Mouse (Mus musculus): ENCODE results near the gene Tectb. TPM values are rescaled to one million over a fixed set of nuclear protein-coding genes. Genes with fewer than 3 reads are reported as not detected.

Gene Tectb
- polyA plus RNA-seq, 2 experiments = 0.01 to 0.23 TPM

- WGBS (ENCODE audit: insufficient replicate concordance) = 41% methylated on average over 4 of the region's 4 CpGs
- TF ChIP-seq CTCF (IDR thresholded peaks at IDR 0.05; ENCODE audit: low read depth) = no peak
- no peak for TF ChIP-seq EP300 (IDR thresholded peaks at IDR 0.05; ENCODE audit: low read depth)
- DNase-seq (ENCODE audit: low read depth in 3 of 3, low spot score in 3 of 3) = no peak
- Histone ChIP-seq H3K4me2 (ENCODE audit: low read depth) (no peak overlapping the region), H3K9ac (replicated peaks) (no peak overlapping the region), H3K9me3 (ENCODE audit: control insufficient read depth, low read length) (no peaks in the 10 kb centered on the region), H3K36me3 (replicated peaks; ENCODE audit: control insufficient read depth, insufficient read depth, low read depth) (no peaks in the 10 kb centered on the region), H3K4me3 (ENCODE audit: insufficient read depth in 1 of 2, low read depth in 2 of 2, low read length in 2 of 2) (no peak overlapping the region), H3K27ac (no peak overlapping the region), H3K4me1 (replicated peaks; ENCODE audit: control insufficient read depth in 2 of 2, insufficient read depth in 2 of 2, low read length in 1 of 2) (peaks cover 0 to 19% of the 10 kb centered on the region in 2 experiments; a peak in 2 of 4 replicates), H3K27me3 (ENCODE audit: control insufficient read depth, insufficient read depth, low read length) (no peaks in the 10 kb centered on the region)
- no peak for ATAC-seq (ENCODE audit: insufficient read depth)
Measured at GRCm38 (mm10) chr19:55136693-55137427, 43.7 kb upstream of the Tectb start.

GRCm38 (mm10) chr19:55137884-55138283, 42.6 kb upstream of the Tectb start:
- H3K36me3 ChIP-seq (replicated peaks; ENCODE audit: control insufficient read depth, insufficient read depth, low read depth) = no peaks in the 10 kb centered on the region
- no peak overlapping the region for H3K27ac ChIP-seq
- H3K4me1 ChIP-seq (replicated peaks; ENCODE audit: control insufficient read depth in 2 of 2, insufficient read depth in 2 of 2, low read length in 1 of 2) = peaks cover 0 to 16% of the 10 kb centered on the region in 2 experiments; a peak in 2 of 4 replicates
- no peaks in the 10 kb centered on the region for H3K9me3 ChIP-seq (ENCODE audit: control insufficient read depth, low read length)
- no peak overlapping the region for H3K4me2 ChIP-seq (ENCODE audit: low read depth)
- no peak overlapping the region for H3K4me3 ChIP-seq (ENCODE audit: insufficient read depth in 1 of 2, low read depth in 2 of 2, low read length in 2 of 2)
- DNase-seq (ENCODE audit: low read depth in 3 of 3, low spot score in 3 of 3) = no peak
- no peak overlapping the region for H3K9ac ChIP-seq (replicated peaks)
- 37% methylated on average over 7 of the region's 7 CpGs for WGBS (ENCODE audit: insufficient replicate concordance)
- ATAC-seq (ENCODE audit: insufficient read depth) = no peak
- TF ChIP-seq CTCF (IDR thresholded peaks at IDR 0.05; ENCODE audit: low read depth) (no peak), EP300 (IDR thresholded peaks at IDR 0.05; ENCODE audit: low read depth) (no peak)
- no peaks in the 10 kb centered on the region for H3K27me3 ChIP-seq (ENCODE audit: control insufficient read depth, insufficient read depth, low read length)

DNA sequence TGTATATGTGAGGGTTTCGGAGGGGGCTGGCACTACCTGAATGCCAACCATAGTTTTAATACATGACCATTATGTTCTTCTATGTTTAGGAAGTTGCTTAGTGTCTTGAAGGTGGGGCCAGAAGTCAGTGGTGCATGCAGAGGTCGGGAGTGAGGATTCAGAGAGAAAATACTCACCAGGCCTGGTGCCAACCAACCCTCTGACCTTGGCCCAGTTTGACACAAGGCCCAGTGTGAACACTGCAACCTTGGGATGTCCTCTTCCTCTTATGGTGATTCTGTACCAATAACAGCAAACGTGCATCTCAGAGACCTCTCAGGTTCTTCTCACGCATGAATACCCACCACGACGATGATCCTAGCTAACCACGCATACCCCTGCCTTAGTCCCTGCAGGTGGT, 42.0 kb upstream of the Tectb start:
- DNase-seq (ENCODE audit: low read depth in 3 of 3, low spot score in 3 of 3) = no peak
- WGBS (ENCODE audit: insufficient replicate concordance) = 64% methylated on average over 7 of the region's 7 CpGs

DNA sequence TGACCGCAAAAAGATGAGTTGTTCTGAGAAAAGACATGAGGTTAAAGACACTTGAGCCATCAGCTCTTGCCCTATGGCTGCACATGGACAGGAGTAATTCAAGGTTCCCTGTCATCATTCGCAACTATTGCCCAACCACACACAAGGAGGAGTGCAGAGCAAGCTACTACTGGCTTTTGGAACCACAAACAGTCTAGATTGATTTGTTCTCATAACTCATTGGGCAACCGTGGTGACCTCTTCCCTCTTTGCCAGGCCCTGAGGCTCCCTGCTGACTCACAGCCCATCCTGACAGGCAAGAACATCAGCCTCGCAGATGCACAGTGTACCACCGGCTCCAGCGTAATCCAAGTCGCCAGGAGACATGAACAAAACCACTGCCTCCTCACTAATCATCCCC, 41.2 kb upstream of the Tectb start:
- peak in 1 of 3 experiments; percentile 12 for DNase-seq (ENCODE audit: low read depth in 3 of 3, low spot score in 3 of 3)
- Histone ChIP-seq H3K9ac (replicated peaks) (no peak overlapping the region), H3K36me3 (replicated peaks; ENCODE audit: control insufficient read depth, insufficient read depth, low read depth) (no peaks in the 10 kb centered on the region), H3K27me3 (ENCODE audit: control insufficient read depth, insufficient read depth, low read length) (no peaks in the 10 kb centered on the region), H3K27ac (no peak overlapping the region), H3K9me3 (ENCODE audit: control insufficient read depth, low read length) (no peaks in the 10 kb centered on the region), H3K4me1 (replicated peaks; ENCODE audit: control insufficient read depth in 2 of 2, insufficient read depth in 2 of 2, low read length in 1 of 2) (peaks cover 0 to 16% of the 10 kb centered on the region in 2 experiments; a peak in 2 of 4 replicates), H3K4me3 (ENCODE audit: insufficient read depth in 1 of 2, low read depth in 2 of 2, low read length in 2 of 2) (no peak overlapping the region), H3K4me2 (ENCODE audit: low read depth) (no peak overlapping the region)
- ATAC-seq (ENCODE audit: insufficient read depth) = peak; percentile 52; the same call in 1 of the 2 replicates
- WGBS (ENCODE audit: insufficient replicate concordance) = 44% methylated on average over 7 of the region's 7 CpGs
- TF ChIP-seq CTCF (IDR thresholded peaks at IDR 0.05; ENCODE audit: low read depth) (no peak), EP300 (IDR thresholded peaks at IDR 0.05; ENCODE audit: low read depth) (no peak)

More for the DNA sequence above, 42.0 kb upstream of the Tectb start:
- Histone ChIP-seq H3K36me3 (replicated peaks; ENCODE audit: control insufficient read depth, insufficient read depth, low read depth) (no peaks in the 10 kb centered on the region), H3K27me3 (ENCODE audit: control insufficient read depth, insufficient read depth, low read length) (no peaks in the 10 kb centered on the region), H3K9me3 (ENCODE audit: control insufficient read depth, low read length) (no peaks in the 10 kb centered on the region), H3K27ac (no peak overlapping the region), H3K4me3 (ENCODE audit: insufficient read depth in 1 of 2, low read depth in 2 of 2, low read length in 2 of 2) (no peak overlapping the region), H3K4me1 (replicated peaks; ENCODE audit: control insufficient read depth in 2 of 2, insufficient read depth in 2 of 2, low read length in 1 of 2) (peaks cover 0 to 16% of the 10 kb centered on the region in 2 experiments; a peak in 2 of 4 replicates), H3K9ac (replicated peaks) (no peak overlapping the region), H3K4me2 (ENCODE audit: low read depth) (no peak overlapping the region)
- no peak for TF ChIP-seq CTCF (IDR thresholded peaks at IDR 0.05; ENCODE audit: low read depth)
- no peak for TF ChIP-seq EP300 (IDR thresholded peaks at IDR 0.05; ENCODE audit: low read depth)
- no peak for ATAC-seq (ENCODE audit: insufficient read depth)

DNA sequence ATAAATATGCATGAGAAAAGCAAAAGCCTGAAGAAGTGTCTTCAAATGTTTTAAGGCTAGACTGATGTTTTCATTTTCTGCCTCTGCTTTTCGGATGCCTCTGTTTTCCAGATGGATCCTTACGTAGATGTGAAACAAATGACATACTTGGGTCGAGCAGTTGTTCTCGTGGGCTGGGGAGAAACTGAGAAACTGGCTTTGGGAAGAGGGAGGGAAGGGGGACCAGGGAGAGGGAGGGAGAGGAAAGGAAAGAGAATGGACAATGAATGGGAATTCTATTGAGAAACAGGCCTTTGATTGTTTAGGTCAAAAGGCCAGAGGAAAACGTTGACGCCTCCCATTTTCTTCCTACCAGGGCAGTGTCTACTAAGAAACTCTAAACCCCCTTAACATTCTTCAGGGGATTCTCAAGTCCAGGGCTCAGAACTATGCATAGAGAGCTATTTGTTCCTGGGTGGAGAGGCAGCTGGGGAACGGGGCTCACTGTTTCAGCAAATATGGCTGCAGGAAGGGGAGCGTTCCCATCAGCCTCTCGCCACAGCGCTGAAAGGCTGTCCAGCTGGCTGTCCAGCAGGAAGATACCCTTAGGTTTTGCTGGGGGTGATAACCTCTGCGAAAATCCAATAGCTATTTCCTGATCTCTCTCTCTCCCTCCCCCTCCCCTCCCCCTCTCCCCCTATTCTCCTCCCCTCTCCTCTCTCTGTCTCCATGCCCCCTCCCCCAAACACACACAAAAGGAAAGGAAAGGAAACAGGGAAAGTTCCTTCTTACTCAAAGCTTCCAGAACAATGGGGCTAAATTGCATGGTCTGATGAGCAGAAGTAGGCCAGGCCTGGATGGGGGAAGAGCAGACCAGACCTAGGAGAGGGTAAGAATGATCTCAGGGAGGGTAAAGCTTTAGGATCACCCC, 36.9 kb upstream of the Tectb start:
- Histone ChIP-seq H3K27ac (no peak overlapping the region), H3K27me3 (ENCODE audit: control insufficient read depth, insufficient read depth, low read length) (no peaks in the 10 kb centered on the region), H3K4me1 (replicated peaks; ENCODE audit: control insufficient read depth in 2 of 2, insufficient read depth in 2 of 2, low read length in 1 of 2) (peaks cover 0 to 13% of the 10 kb centered on the region in 2 experiments; a peak in 1 of 4 replicates), H3K4me2 (ENCODE audit: low read depth) (no peak overlapping the region), H3K4me3 (ENCODE audit: insufficient read depth in 1 of 2, low read depth in 2 of 2, low read length in 2 of 2) (no peak overlapping the region), H3K36me3 (replicated peaks; ENCODE audit: control insufficient read depth, insufficient read depth, low read depth) (no peaks in the 10 kb centered on the region), H3K9me3 (ENCODE audit: control insufficient read depth, low read length) (no peaks in the 10 kb centered on the region), H3K9ac (replicated peaks) (no peak overlapping the region)
- ATAC-seq (ENCODE audit: insufficient read depth) = no peak
- WGBS (ENCODE audit: insufficient replicate concordance) = 32% methylated on average over 11 of the region's 11 CpGs
- DNase-seq (ENCODE audit: low read depth in 3 of 3, low spot score in 3 of 3) = no peak
- TF ChIP-seq CTCF (IDR thresholded peaks at IDR 0.05; ENCODE audit: low read depth) = no peak
- TF ChIP-seq EP300 (IDR thresholded peaks at IDR 0.05; ENCODE audit: low read depth) = no peak

All from liver, embryonic 14.5 days (tissue).